8 mouse cellular contexts compared by ENCODE assay signal in genomic region chr14:24486241-24486767, GRCm38 (mm10). TPM values are rescaled to one million over a fixed set of nuclear protein-coding genes. Genes with fewer than 3 reads are reported as not detected.
DNase-seq lines count a peak whose midpoint lies in the region; ATAC-seq and TF ChIP-seq lines count a peak whose summit lies in the region.

No protein-coding gene starts in this region.

- H3K4me3 ChIP-seq in heart, embryonic 14.5 days (ENCODE audit: control insufficient read depth in 1 of 2, insufficient read depth in 1 of 2, low read depth in 1 of 2, low read length in 2 of 2), result peak overlapping the region; percentile 70 to 97
- peak overlapping the region; percentile 65 for H3K4me3 ChIP-seq in hindbrain, postnatal 0 days (ENCODE audit: low read length)
- peak overlapping the region; percentile 77 for H3K4me3 ChIP-seq in liver, postnatal 0 days (ENCODE audit: low read depth, low read length)

- peaks cover 8 to 10% of the 10 kb centered on the region in 2 experiments for H3K4me1 ChIP-seq in heart, embryonic 14.5 days (ENCODE audit: control insufficient read depth in 2 of 2, insufficient read depth in 2 of 2, low read length in 2 of 2)
- H3K4me1 ChIP-seq in hindbrain, postnatal 0 days (ENCODE audit: insufficient read depth, low read length), result peaks cover 9% of the 10 kb centered on the region
- H3K4me1 ChIP-seq in liver, postnatal 0 days (ENCODE audit: insufficient read depth), result peaks cover 13% of the 10 kb centered on the region

- no peak for TF ChIP-seq EP300 in liver, postnatal 0 days (IDR thresholded peaks at IDR 0.05; ENCODE audit: low read depth)

- peak overlapping the region; percentile 78 for H3K4me2 ChIP-seq in heart, embryonic 14.5 days (ENCODE audit: low read length)
- H3K4me2 ChIP-seq in hindbrain, postnatal 0 days (ENCODE audit: low read depth, low read length), result peak overlapping the region; percentile 89
- H3K4me2 ChIP-seq in liver, postnatal 0 days (ENCODE audit: low read depth, low read length), result peak overlapping the region; percentile 79

- 8% methylated on average over 13 of the region's 13 CpGs for WGBS in heart, embryonic 14.5 days
- WGBS in hindbrain, postnatal 0 days, result 9% methylated on average over 13 of the region's 13 CpGs
- 3% methylated on average over 13 of the region's 13 CpGs for WGBS in liver, postnatal 0 days (ENCODE audit: insufficient replicate concordance)

- H3K27me3 ChIP-seq in heart, embryonic 14.5 days (ENCODE audit: control insufficient read depth, insufficient read depth, low read length), result no peaks in the 10 kb centered on the region
- H3K27me3 ChIP-seq in hindbrain, postnatal 0 days (ENCODE audit: insufficient read depth, low read length), result no peaks in the 10 kb centered on the region
- H3K27me3 ChIP-seq in liver, postnatal 0 days (ENCODE audit: insufficient read depth, low read length), result no peaks in the 10 kb centered on the region

- H3K27ac ChIP-seq in heart, embryonic 14.5 days (replicated peaks in 1 of 2; ENCODE audit: control insufficient read depth in 1 of 2, insufficient read depth in 1 of 2, low read depth in 2 of 2, low read length in 2 of 2), result peak overlapping the region in 1 of 2 experiments; percentile 10; a peak in 1 of 4 replicates
- H3K27ac ChIP-seq in hindbrain, postnatal 0 days, result peak overlapping the region; percentile 49; the same call in 1 of the 2 replicates
- peak overlapping the region; percentile 74 for H3K27ac ChIP-seq in liver, postnatal 0 days (ENCODE audit: low read depth)

- ATAC-seq in heart, embryonic 14.5 days (ENCODE audit: insufficient number of reproducible peaks, insufficient read depth, low FRiP score, low read depth), result no peak
- ATAC-seq in hindbrain, postnatal 0 days, result peak; percentile 8
- peak; percentile 14 for ATAC-seq in liver, postnatal 0 days

- no peaks in the 10 kb centered on the region for H3K9me3 ChIP-seq in heart, embryonic 14.5 days (ENCODE audit: control insufficient read depth, low read length)
- no peaks in the 10 kb centered on the region for H3K9me3 ChIP-seq in hindbrain, postnatal 0 days (ENCODE audit: low read length)
- no peaks in the 10 kb centered on the region for H3K9me3 ChIP-seq in liver, postnatal 0 days (ENCODE audit: low read length)

- H3K9ac ChIP-seq in heart, embryonic 14.5 days (ENCODE audit: low read length), result peak overlapping the region; percentile 82
- peak overlapping the region; percentile 70 for H3K9ac ChIP-seq in hindbrain, postnatal 0 days (replicated peaks; ENCODE audit: low read length)
- H3K9ac ChIP-seq in liver, postnatal 0 days (replicated peaks), result peak overlapping the region; percentile 75

- TF ChIP-seq CTCF in hindbrain, postnatal 0 days (IDR thresholded peaks at IDR 0.05; ENCODE audit: low read depth), result no peak
- TF ChIP-seq CTCF in liver, postnatal 0 days (IDR thresholded peaks at IDR 0.05; ENCODE audit: low read depth), result no peak

- H3K36me3 ChIP-seq in heart, embryonic 14.5 days (ENCODE audit: control insufficient read depth, insufficient read depth, low read length), result peaks cover 31% of the 10 kb centered on the region
- peaks cover 27% of the 10 kb centered on the region for H3K36me3 ChIP-seq in hindbrain, postnatal 0 days (ENCODE audit: insufficient read depth, low read length)
- H3K36me3 ChIP-seq in liver, postnatal 0 days (replicated peaks; ENCODE audit: insufficient read depth, low read length), result peaks cover 30% of the 10 kb centered on the region

- DNase-seq in heart, adult 8-10 months (ENCODE audit: low spot score), result no peak
- peak; percentile 26 for DNase-seq in NIH3T3 (ENCODE audit: low read depth)
- peak; percentile 19 for DNase-seq in hindbrain, postnatal 0 days (ENCODE audit: low spot score)
- no peak for DNase-seq in liver, postnatal 0 days
- DNase-seq in adrenal gland, adult 2 months, result no peak
- no peak for DNase-seq in ovary, adult 18-20 months (ENCODE audit: low spot score)
- no peak for DNase-seq in adrenal gland, postnatal 4 days (ENCODE audit: low spot score in 2 of 2)

RNA-seq across cellular contexts. Expression of gene Polr3a, which starts 0.6 kb away (rescaled TPM):
- 11.8 and 13.3 TPM in 2 replicates for polyA plus RNA-seq in heart, embryonic 14.5 days (2014; fragmentation: Nextera tagmentation; extraction: Ambion mirVana)
- total RNA-seq in heart, adult 8-10 months (2022), result 10 to 100 TPM; 11.8 to 15.0 (median 12.9) TPM
- 16.1 and 22.4 TPM in 2 replicates for total RNA-seq in hindbrain, postnatal 0 days (2014; rRNA removed)
- polyA plus RNA-seq in hindbrain, postnatal 0 days (2015; fragmentation: Nextera tagmentation; extraction: Ambion mirVana), result 14.0 and 16.0 TPM in 2 replicates
- polyA plus RNA-seq in liver, postnatal 0 days (2015; fragmentation: Nextera tagmentation; extraction: Ambion mirVana), result 3.9 and 5.2 TPM in 2 replicates
- 10 to 100 TPM; 15.2 to 18.2 TPM for total RNA-seq in adrenal gland, adult 2 months (2021)
- 2.6 and 4.1 TPM in 2 replicates for polyA plus RNA-seq in adrenal gland, adult 2 months (2012; rRNA removed)
- 10 to 100 TPM; 29.3 to 32.2 TPM for total RNA-seq in adrenal gland, postnatal 4 days (2021)

RNA-seq across cellular contexts. Expression of gene Rps24, which starts 0.6 kb away (rescaled TPM):
- 789 and 845 TPM in 2 replicates for polyA plus RNA-seq in heart, embryonic 14.5 days (2014; fragmentation: Nextera tagmentation; extraction: Ambion mirVana)
- 1,000 to 10,000 TPM in 1 of 4 experiments, 100 to 1,000 TPM in 3; 885 to 1,065 (median 937) TPM for total RNA-seq in heart, adult 8-10 months (2022)
- total RNA-seq in hindbrain, postnatal 0 days (2014; rRNA removed), result 1,072 and 1,073 TPM in 2 replicates
- polyA plus RNA-seq in hindbrain, postnatal 0 days (2015; fragmentation: Nextera tagmentation; extraction: Ambion mirVana), result 826 and 833 TPM in 2 replicates
- polyA plus RNA-seq in liver, postnatal 0 days (2015; fragmentation: Nextera tagmentation; extraction: Ambion mirVana), result 613 and 662 TPM in 2 replicates
- total RNA-seq in adrenal gland, adult 2 months (2021), result 1,000 to 10,000 TPM; 1,786 to 2,185 TPM
- polyA plus RNA-seq in adrenal gland, adult 2 months (2012; rRNA removed), result 71.2 and 105 TPM in 2 replicates
- 1,000 to 10,000 TPM; 1,962 to 2,011 TPM for total RNA-seq in adrenal gland, postnatal 4 days (2021)

Comparison
In these comparisons a context has a peak if more than half of its experiments do, and no peak if none do; other contexts are left out.
1. DNase-seq: peak in NIH3T3 (single experiment) and hindbrain, postnatal 0 days (single experiment); none in heart, adult 8-10 months (single experiment), liver, postnatal 0 days (single experiment), adrenal gland, adult 2 months (single experiment), ovary, adult 18-20 months (single experiment) and adrenal gland, postnatal 4 days (0 of 2).
2. Peak in every context shown above with its lines, with median percentiles within 50 percentile points of each other: H3K4me2 ChIP-seq, H3K4me3 ChIP-seq and H3K9ac ChIP-seq.